In genomic region chr17:13657182-13657562, GRCm38 (mm10) we compare ENCODE assay signal across 8 mouse cellular contexts.
A peak's percentile ranks its signal among the peaks of the same experiment; 100 is the strongest.
DNase-seq lines count a peak whose midpoint lies in the region; ATAC-seq lines count a peak whose summit lies in the region.

No protein-coding gene starts in this region.

- DNase-seq in kidney, postnatal 36 days: no peak
- no peak for DNase-seq in hindbrain, embryonic 11.5 days (ENCODE audit: low spot score)
- no peak for DNase-seq in spleen, postnatal 14 days (ENCODE audit: low spot score in 2 of 2)
- no peak for DNase-seq in adrenal gland, postnatal 10 days
- no peak for DNase-seq in embryo, embryonic 9.5 days (ENCODE audit: extremely low spot score)

- WGBS in kidney, embryonic 15.5 days: 21% methylated on average over 10 of the region's 10 CpGs
- WGBS in embryonic facial prominence, embryonic 12.5 days: 30% methylated on average over 10 of the region's 10 CpGs
- WGBS in hindbrain, embryonic 11.5 days: 19% methylated on average over 10 of the region's 10 CpGs
- WGBS in midbrain, embryonic 13.5 days: 22% methylated on average over 10 of the region's 10 CpGs

- H3K9ac ChIP-seq in kidney, embryonic 15.5 days: no peak overlapping the region
- H3K9ac ChIP-seq in embryonic facial prominence, embryonic 12.5 days: no peak overlapping the region
- H3K9ac ChIP-seq in hindbrain, embryonic 11.5 days (ENCODE audit: low read depth, low read length): 0 out of 2 replicates have a peak overlapping the region, but pooled peaks have one; percentile 32
- H3K9ac ChIP-seq in midbrain, embryonic 13.5 days (replicated peaks): no peak overlapping the region

- H3K9me3 ChIP-seq in kidney, embryonic 15.5 days (replicated peaks): no peaks in the 10 kb centered on the region
- H3K9me3 ChIP-seq in embryonic facial prominence, embryonic 12.5 days: no peaks in the 10 kb centered on the region
- no peaks in the 10 kb centered on the region for H3K9me3 ChIP-seq in hindbrain, embryonic 11.5 days (ENCODE audit: control insufficient read depth, low read length)
- no peaks in the 10 kb centered on the region for H3K9me3 ChIP-seq in midbrain, embryonic 13.5 days

- H3K4me2 ChIP-seq in kidney, embryonic 15.5 days: peak overlapping the region; percentile 52
- H3K4me2 ChIP-seq in embryonic facial prominence, embryonic 12.5 days (replicated peaks): peak overlapping the region; percentile 48; the same call in 1 of the 2 replicates
- H3K4me2 ChIP-seq in hindbrain, embryonic 11.5 days (replicated peaks; ENCODE audit: low read depth, low read length): 0 out of 2 replicates have a peak overlapping the region, but pooled peaks have one; percentile 21
- peak overlapping the region; percentile 40 for H3K4me2 ChIP-seq in midbrain, embryonic 13.5 days (replicated peaks)

- no peak overlapping the region for H3K4me3 ChIP-seq in kidney, embryonic 15.5 days (replicated peaks)
- H3K4me3 ChIP-seq in embryonic facial prominence, embryonic 12.5 days: no peak overlapping the region
- no peak overlapping the region for H3K4me3 ChIP-seq in hindbrain, embryonic 11.5 days (ENCODE audit: low read depth, low read length)
- no peak overlapping the region for H3K4me3 ChIP-seq in midbrain, embryonic 13.5 days (replicated peaks)

- ATAC-seq in kidney, embryonic 15.5 days (replicated peaks; ENCODE audit: low FRiP score): no peak
- no peak for ATAC-seq in embryonic facial prominence, embryonic 12.5 days (ENCODE audit: insufficient number of reproducible peaks, insufficient read depth, low FRiP score, low TSS enrichment)
- no peak for ATAC-seq in hindbrain, embryonic 11.5 days (ENCODE audit: low FRiP score)
- ATAC-seq in midbrain, embryonic 13.5 days: no peak

- no peaks in the 10 kb centered on the region for H3K27me3 ChIP-seq in kidney, embryonic 15.5 days
- no peaks in the 10 kb centered on the region for H3K27me3 ChIP-seq in embryonic facial prominence, embryonic 12.5 days
- no peaks in the 10 kb centered on the region for H3K27me3 ChIP-seq in hindbrain, embryonic 11.5 days (ENCODE audit: control insufficient read depth, insufficient read depth, low read length)
- H3K27me3 ChIP-seq in midbrain, embryonic 13.5 days: no peaks in the 10 kb centered on the region

- no peaks in the 10 kb centered on the region for H3K36me3 ChIP-seq in kidney, embryonic 15.5 days
- H3K36me3 ChIP-seq in embryonic facial prominence, embryonic 12.5 days: no peaks in the 10 kb centered on the region
- H3K36me3 ChIP-seq in hindbrain, embryonic 11.5 days (ENCODE audit: control insufficient read depth, insufficient read depth, low read length): no peaks in the 10 kb centered on the region
- H3K36me3 ChIP-seq in midbrain, embryonic 13.5 days: no peaks in the 10 kb centered on the region

- peaks cover 31% of the 10 kb centered on the region for H3K4me1 ChIP-seq in kidney, embryonic 15.5 days
- H3K4me1 ChIP-seq in embryonic facial prominence, embryonic 12.5 days: peaks cover 24% of the 10 kb centered on the region
- H3K4me1 ChIP-seq in hindbrain, embryonic 11.5 days (replicated peaks; ENCODE audit: control insufficient read depth, insufficient read depth, low read length): peaks cover 14% of the 10 kb centered on the region
- H3K4me1 ChIP-seq in midbrain, embryonic 13.5 days (replicated peaks): peaks cover 46% of the 10 kb centered on the region

- peak overlapping the region; percentile 68 for H3K27ac ChIP-seq in kidney, embryonic 15.5 days
- H3K27ac ChIP-seq in embryonic facial prominence, embryonic 12.5 days: peak overlapping the region; percentile 31; the same call in 1 of the 2 replicates
- H3K27ac ChIP-seq in hindbrain, embryonic 11.5 days (ENCODE audit: low read depth, low read length): peak overlapping the region; percentile 84
- peak overlapping the region; percentile 91 for H3K27ac ChIP-seq in midbrain, embryonic 13.5 days

Comparison
In these comparisons a context has a peak if more than half of its experiments do, and no peak if none do; other contexts are left out.
1. H3K27ac ChIP-seq: peak in every context shown above with its lines; median percentile 91 in midbrain, embryonic 13.5 days; 84 in hindbrain, embryonic 11.5 days; 68 in kidney, embryonic 15.5 days; 31 in embryonic facial prominence, embryonic 12.5 days.